Mouse (Mus musculus) skeletal muscle tissue, adult 2 months (tissue): ENCODE measurements at regions not wholly inside any gene's neighbourhood (a gene's known extent, or its start where the extent isn't known, plus 50 kb on each side); places are given as distances from the start of the nearest gene placed in this dataset.
"Not testable (repeated sequence)": the region's sequence is repeated elsewhere in the genome, so short reads cannot be mapped to it uniquely, and the experiment has no call there.

Source experiments
- DNase-seq: peaks from one replicate; pipeline ENCODE4 v3.0.0-alpha.2; 2012; ENCODE audit warnings: low read depth, low spot score

GRCm38 (mm10) chr10:31143856-31144488 is 169.2 kb upstream of the Hddc2 start:
- peak; percentile 13 for DNase-seq

- no peak for DNase-seq
Observed at GRCm38 (mm10) chr10:31144489-31144872, 168.7 kb upstream of the Hddc2 start.

GRCm38 (mm10) chr10:31173169-31173686 is 140.0 kb upstream of the Hddc2 start:
- peak; percentile 20 for DNase-seq

GRCm38 (mm10) chr10:31189577-31189976 is 123.6 kb upstream of the Hddc2 start:
- DNase-seq, result no peak

GRCm38 (mm10) chr10:31212164-31212563 is 101.0 kb upstream of the Hddc2 start:
- DNase-seq, result not testable (repeated sequence)

- no peak for DNase-seq
Observed at GRCm38 (mm10) chr10:31212778-31213454, 100.3 kb upstream of the Hddc2 start.

- no peak for DNase-seq
Observed at GRCm38 (mm10) chr10:31221902-31222301, 91.3 kb upstream of the Hddc2 start.

- DNase-seq, result no peak
Observed at GRCm38 (mm10) chr10:31229078-31229477, 84.1 kb upstream of the Hddc2 start.

GRCm38 (mm10) chr10:31242442-31242966 is 70.7 kb upstream of the Hddc2 start:
- DNase-seq, result no peak

- no peak for DNase-seq
Observed at GRCm38 (mm10) chr10:31252584-31253381, 60.4 kb upstream of the Hddc2 start.

GRCm38 (mm10) chr10:31256934-31257333 is 56.2 kb upstream of the Hddc2 start:
- no peak for DNase-seq

GRCm38 (mm10) chr10:31257611-31258010 is 55.6 kb upstream of the Hddc2 start:
- DNase-seq, result no peak

GRCm38 (mm10) chr10:31260914-31261313 is 52.3 kb upstream of the Hddc2 start:
- DNase-seq, result peak; percentile 4
